Mouse (Mus musculus): ENCODE data around the gene Raf1.

- no peak for TF ChIP-seq EP300 (IDR thresholded peaks at IDR 0.05; ENCODE audit: low read depth)
- TF ChIP-seq CTCF (IDR thresholded peaks at IDR 0.05; ENCODE audit: low read depth), result peak; percentile 59
Observed at GRCm38 (mm10) chr6:115692963-115693730, 16.7 kb upstream of the Raf1 start.

Data from liver, postnatal 0 days (tissue).